Mouse (Mus musculus) thymus, adult 2 months (tissue): ENCODE measurements around the gene Psmg3.

Experiments
- CTCF ChIP-seq: fragments of 200-500 bp; IDR thresholded peaks from 2 replicates; pipeline ENCODE4 v1.5.1; 2012; ENCODE audit warnings: mild to moderate bottlenecking, control low read depth, low read length, moderate library complexity, borderline replicate concordance; ENCODE audit not compliant: control insufficient read depth, poor library complexity, insufficient read depth; ENCODE audit errors: extremely low read depth
- POLR2A ChIP-seq: fragments of 200-500 bp; IDR thresholded peaks from 2 replicates; pipeline ENCODE4 v1.6.1; 2012; ENCODE audit warnings: mild to moderate bottlenecking, low read length, control low read depth, moderate library complexity; ENCODE audit not compliant: control insufficient read depth, poor library complexity, insufficient read depth; ENCODE audit errors: extremely low read depth

GRCm38 (mm10) chr5:139792966-139793337 is 33.7 kb downstream of the Psmg3 start:
- no peak for TF ChIP-seq POLR2A
- no peak for TF ChIP-seq CTCF
